Mouse (Mus musculus): ENCODE measurements around the gene Vps13d. TPM values are rescaled to one million over a fixed set of nuclear protein-coding genes. Genes with fewer than 3 reads are reported as not detected.

Gene Vps13d
- polyA plus RNA-seq, 1 experiment from 2014 or later: 14.7 TPM

DNA sequence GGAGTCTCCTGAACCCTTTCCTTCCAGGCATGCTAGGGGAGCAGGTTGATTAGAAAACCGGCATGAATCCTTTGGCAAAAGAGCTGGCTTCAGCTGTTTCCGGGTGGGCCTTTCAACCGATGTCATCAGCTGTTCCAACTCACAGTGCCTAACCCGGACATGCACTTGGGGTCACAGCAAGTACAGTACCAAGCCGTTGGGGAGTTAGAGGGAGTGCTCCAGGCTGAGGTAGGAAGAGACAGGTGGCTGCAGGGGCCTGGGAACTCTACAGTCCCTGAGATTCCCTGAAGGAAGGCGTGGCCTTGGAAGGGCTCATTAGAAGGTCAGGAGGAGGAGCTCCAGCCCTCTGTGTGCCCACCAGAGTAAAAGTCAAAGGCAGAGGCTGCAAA is 20.0 kb upstream of the Vps13d start:
- WGBS: 31% methylated on average over 6 of the region's 6 CpGs

GRCm38 (mm10) chr4:145213999-145214785 is 19.4 kb upstream of the Vps13d start:
- no peak overlapping the region for H3K9ac ChIP-seq (ENCODE audit: low read depth, low read length)
- DNase-seq (ENCODE audit: low spot score) (peak; percentile 92), ATAC-seq (replicated peaks; ENCODE audit: low FRiP score, low read depth) (peak; percentile 83)
- H3K9me3 ChIP-seq (replicated peaks; ENCODE audit: low read length): no peaks in the 10 kb centered on the region
- 33% methylated on average over 8 of the region's 8 CpGs for WGBS
- H3K4me3 ChIP-seq (replicated peaks; ENCODE audit: low read depth, low read length): no peak overlapping the region
- H3K36me3 ChIP-seq (ENCODE audit: insufficient read depth, low read length): no peaks in the 10 kb centered on the region
- H3K27ac ChIP-seq: no peak overlapping the region
- no peaks in the 10 kb centered on the region for H3K27me3 ChIP-seq (ENCODE audit: insufficient read depth, low read length)
- peak; percentile 98 for TF ChIP-seq CTCF (IDR thresholded peaks at IDR 0.05; ENCODE audit: low read depth)
- no peak overlapping the region for H3K4me2 ChIP-seq (ENCODE audit: low read length)
- no peaks in the 10 kb centered on the region for H3K4me1 ChIP-seq (replicated peaks; ENCODE audit: insufficient read depth, low read length)

More for the DNA sequence above, 20.0 kb upstream of the Vps13d start:
- Histone ChIP-seq H3K27me3 (ENCODE audit: insufficient read depth, low read length) (no peaks in the 10 kb centered on the region), H3K9me3 (replicated peaks; ENCODE audit: low read length) (no peaks in the 10 kb centered on the region), H3K36me3 (ENCODE audit: insufficient read depth, low read length) (no peaks in the 10 kb centered on the region), H3K4me3 (replicated peaks; ENCODE audit: low read depth, low read length) (no peak overlapping the region), H3K4me1 (replicated peaks; ENCODE audit: insufficient read depth, low read length) (no peaks in the 10 kb centered on the region), H3K4me2 (ENCODE audit: low read length) (no peak overlapping the region), H3K27ac (no peak overlapping the region), H3K9ac (ENCODE audit: low read depth, low read length) (no peak overlapping the region)
- ATAC-seq (replicated peaks; ENCODE audit: low FRiP score, low read depth): no peak; the same call in 1 of the 2 replicates
- no peak for DNase-seq (ENCODE audit: low spot score)
- no peak for TF ChIP-seq CTCF (IDR thresholded peaks at IDR 0.05; ENCODE audit: low read depth)

DNA sequence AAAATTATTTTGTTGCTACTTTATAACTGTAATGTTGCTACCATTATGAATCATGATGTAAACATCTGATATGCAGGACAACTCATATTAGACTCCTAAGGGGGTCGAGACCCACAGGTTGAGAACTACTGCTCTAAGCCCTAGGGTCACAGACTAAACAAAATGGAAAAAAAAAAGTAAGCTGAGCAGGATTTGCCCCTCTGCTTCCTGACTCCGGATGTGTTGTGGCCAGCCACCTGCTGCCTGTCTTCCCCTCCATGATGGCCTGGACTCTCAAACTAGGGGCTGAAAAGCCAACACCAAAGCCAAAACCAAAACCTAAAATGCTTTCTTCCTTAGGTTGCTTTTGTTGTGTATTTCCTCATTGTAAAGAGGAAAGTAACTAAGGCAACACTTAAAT is 16.3 kb upstream of the Vps13d start:
- H3K27ac ChIP-seq: no peak overlapping the region
- DNase-seq (ENCODE audit: low spot score): no peak
- no peak overlapping the region for H3K9ac ChIP-seq (ENCODE audit: low read depth, low read length)
- TF ChIP-seq CTCF (IDR thresholded peaks at IDR 0.05; ENCODE audit: low read depth): no peak
- no peaks in the 10 kb centered on the region for H3K27me3 ChIP-seq (ENCODE audit: insufficient read depth, low read length)
- H3K9me3 ChIP-seq (replicated peaks; ENCODE audit: low read length): no peaks in the 10 kb centered on the region
- no peaks in the 10 kb centered on the region for H3K36me3 ChIP-seq (ENCODE audit: insufficient read depth, low read length)
- no peak overlapping the region for H3K4me3 ChIP-seq (replicated peaks; ENCODE audit: low read depth, low read length)
- H3K4me2 ChIP-seq (ENCODE audit: low read length): no peak overlapping the region
- H3K4me1 ChIP-seq (replicated peaks; ENCODE audit: insufficient read depth, low read length): no peaks in the 10 kb centered on the region
- no peak for ATAC-seq (replicated peaks; ENCODE audit: low FRiP score, low read depth)
- WGBS: 56% methylated on average over 2 of the region's 2 CpGs

- Histone ChIP-seq H3K27me3 (ENCODE audit: insufficient read depth, low read length) (no peaks in the 10 kb centered on the region), H3K4me1 (replicated peaks; ENCODE audit: insufficient read depth, low read length) (no peaks in the 10 kb centered on the region), H3K36me3 (ENCODE audit: insufficient read depth, low read length) (no peaks in the 10 kb centered on the region), H3K4me2 (ENCODE audit: low read length) (no peak overlapping the region), H3K4me3 (replicated peaks; ENCODE audit: low read depth, low read length) (no peak overlapping the region), H3K9me3 (replicated peaks; ENCODE audit: low read length) (no peaks in the 10 kb centered on the region), H3K27ac (no peak overlapping the region), H3K9ac (ENCODE audit: low read depth, low read length) (no peak overlapping the region)
- ATAC-seq (replicated peaks; ENCODE audit: low FRiP score, low read depth) (no peak), DNase-seq (ENCODE audit: low spot score) (no peak)
- 92% methylated on average over 5 of the region's 5 CpGs for WGBS
- TF ChIP-seq CTCF (IDR thresholded peaks at IDR 0.05; ENCODE audit: low read depth): no peak
Observed at GRCm38 (mm10) chr4:145210564-145210963, 15.8 kb upstream of the Vps13d start.

GRCm38 (mm10) chr4:145209690-145210088 is 14.9 kb upstream of the Vps13d start:
- no peaks in the 10 kb centered on the region for H3K9me3 ChIP-seq (replicated peaks; ENCODE audit: low read length)
- H3K4me3 ChIP-seq (replicated peaks; ENCODE audit: low read depth, low read length): no peak overlapping the region
- H3K27me3 ChIP-seq (ENCODE audit: insufficient read depth, low read length): no peaks in the 10 kb centered on the region
- WGBS: 33% methylated on average over 5 of the region's 5 CpGs
- ATAC-seq (replicated peaks; ENCODE audit: low FRiP score, low read depth) (0 out of 2 replicates have a peak, but pooled peaks have one; percentile 12), DNase-seq (ENCODE audit: low spot score) (no peak)
- no peak overlapping the region for H3K4me2 ChIP-seq (ENCODE audit: low read length)
- no peaks in the 10 kb centered on the region for H3K4me1 ChIP-seq (replicated peaks; ENCODE audit: insufficient read depth, low read length)
- no peaks in the 10 kb centered on the region for H3K36me3 ChIP-seq (ENCODE audit: insufficient read depth, low read length)
- TF ChIP-seq CTCF (IDR thresholded peaks at IDR 0.05; ENCODE audit: low read depth): no peak
- no peak overlapping the region for H3K9ac ChIP-seq (ENCODE audit: low read depth, low read length)
- no peak overlapping the region for H3K27ac ChIP-seq

DNA sequence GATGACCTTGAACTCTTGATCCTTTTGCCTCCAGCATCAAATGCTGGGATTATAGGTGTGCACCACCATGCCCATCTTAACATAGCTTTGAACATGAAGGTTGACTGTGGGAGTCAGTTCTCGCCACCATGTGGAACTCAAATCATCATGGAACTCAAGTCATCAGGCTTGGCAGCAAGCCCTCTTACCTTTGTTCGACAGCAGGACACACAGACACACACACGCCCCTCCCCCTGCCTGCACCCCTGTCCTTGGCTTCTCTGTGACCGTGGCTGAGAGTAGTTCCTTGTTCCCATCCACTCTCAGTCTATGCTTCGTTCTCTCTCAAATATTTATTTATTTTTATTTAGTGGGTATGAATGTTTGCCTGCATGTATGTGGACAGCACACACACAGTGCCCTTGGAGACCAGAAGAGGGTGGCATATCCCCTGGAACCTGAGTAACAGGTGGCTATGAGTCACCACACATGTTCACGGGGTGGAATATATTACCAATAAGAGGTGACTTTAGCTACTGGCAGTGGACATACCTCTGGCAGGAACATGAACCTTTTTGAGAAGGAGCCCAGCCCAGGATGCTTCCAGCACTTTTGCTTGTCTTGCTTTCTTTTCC is 14.4 kb upstream of the Vps13d start:
- H3K4me1 ChIP-seq (replicated peaks; ENCODE audit: insufficient read depth, low read length): no peaks in the 10 kb centered on the region
- no peak overlapping the region for H3K4me3 ChIP-seq (replicated peaks; ENCODE audit: low read depth, low read length)
- H3K27ac ChIP-seq: no peak overlapping the region
- DNase-seq (ENCODE audit: low spot score) (no peak), ATAC-seq (replicated peaks; ENCODE audit: low FRiP score, low read depth) (0 out of 2 replicates have a peak, but pooled peaks have one; percentile 22)
- 77% methylated on average over 6 of the region's 6 CpGs for WGBS
- no peaks in the 10 kb centered on the region for H3K9me3 ChIP-seq (replicated peaks; ENCODE audit: low read length)
- no peaks in the 10 kb centered on the region for H3K36me3 ChIP-seq (ENCODE audit: insufficient read depth, low read length)
- no peak overlapping the region for H3K9ac ChIP-seq (ENCODE audit: low read depth, low read length)
- no peak overlapping the region for H3K4me2 ChIP-seq (ENCODE audit: low read length)
- TF ChIP-seq CTCF (IDR thresholded peaks at IDR 0.05; ENCODE audit: low read depth): peak; percentile 14; the same call in 1 of the 2 replicates
- H3K27me3 ChIP-seq (ENCODE audit: insufficient read depth, low read length): no peaks in the 10 kb centered on the region

Data from kidney, postnatal 0 days (tissue).